ENCODE assay signal across 11 mouse cellular contexts in genomic region chr2:168415140-168415539, GRCm38 (mm10).
DNase-seq lines count a peak whose midpoint lies in the region; ATAC-seq and TF ChIP-seq lines count a peak whose summit lies in the region.
"Had no signal": no experiment of that assay in that cellular context is flagged by ENCODE, and none has a peak within 500 bp of the region (broad histone marks: within the 10 kb centered on the region; RNA-seq: fewer than 3 reads in every experiment).

No protein-coding gene starts in this region.

- 33% methylated on average over 17 of the region's 17 CpGs for WGBS in lung, postnatal 0 days
- 30% methylated on average over 17 of the region's 17 CpGs for WGBS in embryonic facial prominence, embryonic 10.5 days

- no peak overlapping the region for H3K4me3 ChIP-seq in lung, postnatal 0 days (ENCODE audit: low read depth, low read length)
- no peak overlapping the region for H3K4me3 ChIP-seq in embryonic facial prominence, embryonic 10.5 days

- no peak overlapping the region for H3K27ac ChIP-seq in lung, postnatal 0 days (ENCODE audit: low read length)
- no peak overlapping the region for H3K27ac ChIP-seq in embryonic facial prominence, embryonic 10.5 days (replicated peaks)

- H3K36me3 ChIP-seq in lung, postnatal 0 days (ENCODE audit: insufficient read depth, low read length) = no peaks in the 10 kb centered on the region
- no peaks in the 10 kb centered on the region for H3K36me3 ChIP-seq in embryonic facial prominence, embryonic 10.5 days (replicated peaks)
- H3K36me3 ChIP-seq: G1E had no signal

- no peaks in the 10 kb centered on the region for H3K9me3 ChIP-seq in lung, postnatal 0 days (ENCODE audit: low read length)
- H3K9me3 ChIP-seq in embryonic facial prominence, embryonic 10.5 days = no peaks in the 10 kb centered on the region

- peak; percentile 15 for DNase-seq in embryo, embryonic 9.5 days (ENCODE audit: extremely low spot score)
- no peak for DNase-seq in embryo, embryonic 10.5 days (ENCODE audit: low spot score)
- no peak for DNase-seq in lung, postnatal 0 days (ENCODE audit: low spot score)
- no peak for DNase-seq in lung, postnatal 36 days
- DNase-seq in embryonic facial prominence, embryonic 10.5 days (ENCODE audit: low spot score) = peak; percentile 56
- peak; percentile 67 for DNase-seq in testis, postnatal 10 days (ENCODE audit: low spot score)
- DNase-seq in heart, adult 9 months (ENCODE audit: low spot score in 2 of 2) = no peak
- DNase-seq in layer of hippocampus, adult 9-10 months (ENCODE audit: low spot score) = no peak
- DNase-seq: cerebellum, adult 8-10 months had no signal

- H3K9ac ChIP-seq in lung, postnatal 0 days (replicated peaks; ENCODE audit: low read depth) = no peak overlapping the region

- no peaks in the 10 kb centered on the region for H3K4me1 ChIP-seq in lung, postnatal 0 days (ENCODE audit: insufficient read depth, low read depth, low read length)
- no peaks in the 10 kb centered on the region for H3K4me1 ChIP-seq in embryonic facial prominence, embryonic 10.5 days

- TF ChIP-seq EP300 in lung, postnatal 0 days (IDR thresholded peaks at IDR 0.05) = no peak

- H3K4me2 ChIP-seq in lung, postnatal 0 days (replicated peaks; ENCODE audit: low read depth, low read length) = no peak overlapping the region

- peak; percentile 59 for TF ChIP-seq CTCF in lung, postnatal 0 days (IDR thresholded peaks at IDR 0.05)

- no peak for ATAC-seq in lung, postnatal 0 days
- ATAC-seq: forebrain, embryonic 14.5 days had no signal

- 0 out of 2 replicates have a peak, but pooled peaks cover 3% of the 10 kb centered on the region for H3K27me3 ChIP-seq in lung, postnatal 0 days (replicated peaks; ENCODE audit: insufficient read depth, low read length)
- H3K27me3 ChIP-seq in embryonic facial prominence, embryonic 10.5 days (replicated peaks; ENCODE audit: low read depth, poor library complexity, severe bottlenecking) = 0 out of 2 replicates have a peak, but pooled peaks cover 8% of the 10 kb centered on the region

Comparison
In these comparisons a context has a peak if more than half of its experiments do, and no peak if none do; other contexts are left out.
1. DNase-seq: peak in embryo, embryonic 9.5 days (single experiment), embryonic facial prominence, embryonic 10.5 days (single experiment) and testis, postnatal 10 days (single experiment); none in embryo, embryonic 10.5 days (single experiment), lung, postnatal 0 days (single experiment), lung, postnatal 36 days (single experiment), heart, adult 9 months (0 of 2) and layer of hippocampus, adult 9-10 months (single experiment).